Mouse (Mus musculus) retina, postnatal 7 days (tissue): ENCODE data around the gene Mrm2.
"Not testable (repeated sequence)": the region's sequence is repeated elsewhere in the genome, so short reads cannot be mapped to it uniquely, and the experiment has no call there.

Experiments
- DNase-seq: peaks from one replicate; pipeline ENCODE4 v3.0.0-alpha.2; 2012; ENCODE audit warnings: low read depth, low spot score

Gene Mrm2

GRCm38 (mm10) chr5:140331615-140332512 lies at the start of gene Mrm2:
Gene Mrm2 (minus strand): TSS chr5:140331898.
- peak; percentile 62 for DNase-seq

GRCm38 (mm10) chr5:140381156-140381555 lies 49.5 kb upstream of the Mrm2 start:
- DNase-seq: no peak

GRCm38 (mm10) chr5:140379299-140379698 lies 47.6 kb upstream of the Mrm2 start:
- DNase-seq: no peak

- DNase-seq: no peak
These were observed 46.6 kb upstream of the Mrm2 start for GRCm38 (mm10) chr5:140378121-140378853.

GRCm38 (mm10) chr5:140375249-140375829 lies 43.6 kb upstream of the Mrm2 start:
- DNase-seq: no peak

GRCm38 (mm10) chr5:140374226-140374625 lies 42.5 kb upstream of the Mrm2 start:
- no peak for DNase-seq

- no peak for DNase-seq
These were observed 42.0 kb upstream of the Mrm2 start for GRCm38 (mm10) chr5:140373711-140374110.

- no peak for DNase-seq
These were observed 40.0 kb upstream of the Mrm2 start for GRCm38 (mm10) chr5:140371671-140372070.

- DNase-seq: no peak
These were observed 39.0 kb upstream of the Mrm2 start for GRCm38 (mm10) chr5:140370446-140371254.

GRCm38 (mm10) chr5:140369466-140369865 lies 37.8 kb upstream of the Mrm2 start:
- no peak for DNase-seq

GRCm38 (mm10) chr5:140368926-140369325 lies 37.2 kb upstream of the Mrm2 start:
- no peak for DNase-seq

GRCm38 (mm10) chr5:140368126-140368525 lies 36.4 kb upstream of the Mrm2 start:
- DNase-seq: not testable (repeated sequence)

GRCm38 (mm10) chr5:140364415-140364814 lies 32.7 kb upstream of the Mrm2 start:
- DNase-seq: no peak

- no peak for DNase-seq
These were observed 28.4 kb upstream of the Mrm2 start for GRCm38 (mm10) chr5:140359930-140360674.

- DNase-seq: no peak
These were observed 25.8 kb upstream of the Mrm2 start for GRCm38 (mm10) chr5:140357466-140357865.

- DNase-seq: no peak
These were observed 24.2 kb upstream of the Mrm2 start for GRCm38 (mm10) chr5:140355934-140356333.

- no peak for DNase-seq
These were observed 20.7 kb upstream of the Mrm2 start for GRCm38 (mm10) chr5:140352352-140352751.

GRCm38 (mm10) chr5:140350731-140351497 lies 19.2 kb upstream of the Mrm2 start:
- DNase-seq: no peak

- DNase-seq: no peak
These were observed 18.2 kb upstream of the Mrm2 start for GRCm38 (mm10) chr5:140349882-140350281.

GRCm38 (mm10) chr5:140346050-140346449 lies 14.4 kb upstream of the Mrm2 start:
- no peak for DNase-seq
